ENCODE assay signal across 8 mouse cellular contexts in the genomic region with DNA sequence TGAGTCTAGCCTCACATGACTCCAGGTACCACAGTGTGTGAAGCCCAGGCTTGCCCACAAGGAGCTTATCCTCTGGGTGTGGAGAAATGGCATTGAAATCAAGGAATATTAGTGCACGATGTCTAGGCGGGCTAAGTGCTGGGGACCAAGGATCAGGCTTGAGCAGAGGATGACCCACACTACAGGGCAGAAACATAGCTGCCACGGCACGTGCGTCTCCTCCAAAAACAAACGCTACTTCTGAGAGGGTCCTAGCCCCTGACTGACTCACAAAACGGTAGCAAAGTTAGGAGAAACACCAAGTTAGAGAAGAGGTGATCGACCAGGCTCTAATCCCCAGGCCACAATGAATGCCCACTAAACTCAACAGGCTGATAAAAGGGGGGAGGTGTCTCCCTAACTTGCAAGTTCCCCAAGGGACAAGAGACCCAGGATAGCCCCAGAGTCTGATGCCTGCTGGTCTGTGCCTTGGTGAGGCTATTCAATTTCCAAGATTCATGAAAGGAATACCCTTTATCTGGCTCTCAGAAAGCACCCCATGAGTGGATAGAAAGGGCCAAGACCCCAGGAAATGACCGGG. TPM values are rescaled to one million over a fixed set of nuclear protein-coding genes. Genes with fewer than 3 reads are reported as not detected.
DNase-seq lines count a peak whose midpoint lies in the region; ATAC-seq and TF ChIP-seq lines count a peak whose summit lies in the region.

No protein-coding gene starts in this region.

- peak overlapping the region; percentile 73 for H3K4me2 ChIP-seq in limb, embryonic 15.5 days
- peak overlapping the region; percentile 83 for H3K4me2 ChIP-seq in stomach, embryonic 16.5 days (ENCODE audit: low read depth, low read length)

- 53% methylated on average over 9 of the region's 9 CpGs for WGBS in cerebellum, adult 2 months
- 30% methylated on average over 9 of the region's 9 CpGs for WGBS in limb, embryonic 15.5 days
- WGBS in stomach, embryonic 16.5 days = 28% methylated on average over 9 of the region's 9 CpGs

- no peak for TF ChIP-seq POLR2A in cerebellum, adult 2 months (IDR thresholded peaks at IDR 0.05; ENCODE audit: borderline replicate concordance, insufficient read depth, low read length)

- peaks cover 4% of the 10 kb centered on the region for H3K9me3 ChIP-seq in megakaryocyte, embryonic 14.5 days
- H3K9me3 ChIP-seq in limb, embryonic 15.5 days = no peaks in the 10 kb centered on the region
- no peaks in the 10 kb centered on the region for H3K9me3 ChIP-seq in stomach, embryonic 16.5 days (replicated peaks; ENCODE audit: control insufficient read depth, low read length)

- H3K27me3 ChIP-seq in cerebellum, adult 2 months (ENCODE audit: control insufficient read depth, insufficient read depth, low read length) = no peaks in the 10 kb centered on the region
- peaks cover 30% of the 10 kb centered on the region for H3K27me3 ChIP-seq in megakaryocyte, embryonic 14.5 days (replicated peaks)
- H3K27me3 ChIP-seq in limb, embryonic 15.5 days = no peaks in the 10 kb centered on the region
- H3K27me3 ChIP-seq in stomach, embryonic 16.5 days (ENCODE audit: control insufficient read depth, insufficient read depth, low read length) = no peaks in the 10 kb centered on the region

- peak overlapping the region; percentile 68 for H3K4me3 ChIP-seq in cerebellum, adult 2 months (replicated peaks; ENCODE audit: insufficient read depth, low read depth, low read length)
- H3K4me3 ChIP-seq in megakaryocyte, embryonic 14.5 days (replicated peaks) = peak overlapping the region; percentile 91
- peak overlapping the region; percentile 66 for H3K4me3 ChIP-seq in limb, embryonic 15.5 days
- peak overlapping the region; percentile 76 for H3K4me3 ChIP-seq in stomach, embryonic 16.5 days (replicated peaks; ENCODE audit: low read length)

- DNase-seq in cerebellum, adult 2 months = no peak
- no peak for DNase-seq in cerebellum, postnatal 36 days
- DNase-seq in right cerebral cortex, postnatal 25 days = no peak
- no peak for DNase-seq in layer of hippocampus, adult 8-10 months (ENCODE audit: low spot score in 2 of 2)

- no peak overlapping the region for H3K27ac ChIP-seq in cerebellum, adult 2 months (ENCODE audit: insufficient read depth, low read length)
- 0 out of 2 replicates have a peak overlapping the region, but pooled peaks have one; percentile 84 for H3K27ac ChIP-seq in limb, embryonic 15.5 days
- peak overlapping the region; percentile 72 for H3K27ac ChIP-seq in stomach, embryonic 16.5 days (ENCODE audit: low read length)

- no peak for ATAC-seq in megakaryocyte, adult 5-6 weeks (ENCODE audit: poor library complexity, severe bottlenecking)
- ATAC-seq in limb, embryonic 15.5 days (ENCODE audit: insufficient number of reproducible peaks, low FRiP score, low TSS enrichment, low read depth) = no peak
- no peak for ATAC-seq in stomach, embryonic 16.5 days (ENCODE audit: insufficient read depth, low FRiP score)

- H3K36me3 ChIP-seq in megakaryocyte, embryonic 14.5 days (replicated peaks; ENCODE audit: low read length) = peaks cover 4% of the 10 kb centered on the region
- H3K36me3 ChIP-seq in limb, embryonic 15.5 days = peaks cover 11% of the 10 kb centered on the region
- peaks cover 4% of the 10 kb centered on the region; the same call in 1 of the 2 replicates for H3K36me3 ChIP-seq in stomach, embryonic 16.5 days (ENCODE audit: control insufficient read depth, insufficient read depth, low read length)

- H3K9ac ChIP-seq in limb, embryonic 15.5 days = peak overlapping the region; percentile 74; the same call in 1 of the 2 replicates
- H3K9ac ChIP-seq in stomach, embryonic 16.5 days (ENCODE audit: low read length) = peak overlapping the region; percentile 90

- no peaks in the 10 kb centered on the region for H3K4me1 ChIP-seq in cerebellum, adult 2 months (ENCODE audit: control insufficient read depth, insufficient read depth, low read length)
- H3K4me1 ChIP-seq in megakaryocyte, embryonic 14.5 days = peaks cover 33% of the 10 kb centered on the region
- H3K4me1 ChIP-seq in limb, embryonic 15.5 days = peaks cover 17% of the 10 kb centered on the region
- peaks cover 7% of the 10 kb centered on the region; the same call in 1 of the 2 replicates for H3K4me1 ChIP-seq in stomach, embryonic 16.5 days (ENCODE audit: control insufficient read depth, insufficient read depth, low read length)

- TF ChIP-seq CTCF in cerebellum, adult 2 months (IDR thresholded peaks at IDR 0.05; ENCODE audit: borderline replicate concordance, insufficient read depth, low read depth, low read length) = no peak

RNA-seq across cellular contexts. Expression of a gene that starts 0.8 kb away (rescaled TPM):
- 6.2 and 6.7 TPM in 2 replicates for polyA plus RNA-seq in cerebellum, adult 2 months (2012; rRNA removed)
- polyA plus RNA-seq in megakaryocyte, embryonic 14.5 days (2012; ENCODE audit: insufficient read depth, low replicate concordance) = 28.9 and 32.8 TPM in 2 replicates
- 2.3 and 3.5 TPM in 2 replicates for total RNA-seq in megakaryocyte, adult 5-6 weeks (2015)
- 4.2 and 8.2 TPM in 2 replicates for total RNA-seq in megakaryocyte, adult 5-6 weeks (2017)
- polyA plus RNA-seq in limb, embryonic 15.5 days (2015; fragmentation: Nextera tagmentation; extraction: Ambion mirVana) = 92.6 and 95.8 TPM in 2 replicates
- 67.7 and 74.7 TPM in 2 replicates for polyA plus RNA-seq in stomach, embryonic 16.5 days (2015; fragmentation: Nextera tagmentation; extraction: Ambion mirVana)
- 1 to 10 TPM; 5.1 to 6.3 (median 5.4) TPM for total RNA-seq in layer of hippocampus, adult 8-10 months (2022)

RNA-seq across cellular contexts. Expression of a gene that starts 4.5 kb away (rescaled TPM):
- polyA plus RNA-seq in cerebellum, adult 2 months (2012; rRNA removed) = 39.5 and 41.3 TPM in 2 replicates
- polyA plus RNA-seq in megakaryocyte, embryonic 14.5 days (2012; ENCODE audit: insufficient read depth, low replicate concordance) = 0.35 and 1.5 TPM in 2 replicates
- 4.8 and 5.0 TPM in 2 replicates for total RNA-seq in megakaryocyte, adult 5-6 weeks (2015)
- 11.9 and 13.3 TPM in 2 replicates for total RNA-seq in megakaryocyte, adult 5-6 weeks (2017)
- polyA plus RNA-seq in limb, embryonic 15.5 days (2015; fragmentation: Nextera tagmentation; extraction: Ambion mirVana) = 39.8 and 40.9 TPM in 2 replicates
- 47.1 and 56.6 TPM in 2 replicates for polyA plus RNA-seq in stomach, embryonic 16.5 days (2015; fragmentation: Nextera tagmentation; extraction: Ambion mirVana)
- total RNA-seq in layer of hippocampus, adult 8-10 months (2022) = 10 to 100 TPM; 27.6 to 31.2 (median 29.7) TPM

RNA-seq across cellular contexts. Expression of a gene that starts 18.5 kb away (rescaled TPM):
- polyA plus RNA-seq in cerebellum, adult 2 months (2012; rRNA removed) = 41.0 and 48.2 TPM in 2 replicates
- polyA plus RNA-seq in megakaryocyte, embryonic 14.5 days (2012; ENCODE audit: insufficient read depth, low replicate concordance) = 3.3 and 4.1 TPM in 2 replicates
- 13.1 and 20.1 TPM in 2 replicates for total RNA-seq in megakaryocyte, adult 5-6 weeks (2015)
- 11.6 and 14.8 TPM in 2 replicates for total RNA-seq in megakaryocyte, adult 5-6 weeks (2017)
- polyA plus RNA-seq in limb, embryonic 15.5 days (2015; fragmentation: Nextera tagmentation; extraction: Ambion mirVana) = 2.0 and 2.7 TPM in 2 replicates
- polyA plus RNA-seq in stomach, embryonic 16.5 days (2015; fragmentation: Nextera tagmentation; extraction: Ambion mirVana) = 5.7 and 6.9 TPM in 2 replicates
- total RNA-seq in layer of hippocampus, adult 8-10 months (2022) = 10 to 100 TPM; 13.8 to 16.2 (median 15.5) TPM

RNA-seq across cellular contexts. Expression of a gene that starts 25.3 kb away (rescaled TPM):
- 81.8 and 82.9 TPM in 2 replicates for polyA plus RNA-seq in cerebellum, adult 2 months (2012; rRNA removed)
- 2.7 and 4.0 TPM in 2 replicates for polyA plus RNA-seq in megakaryocyte, embryonic 14.5 days (2012; ENCODE audit: insufficient read depth, low replicate concordance)
- total RNA-seq in megakaryocyte, adult 5-6 weeks (2015) = 0.71 and 1.3 TPM in 2 replicates
- 0.70 and 2.5 TPM in 2 replicates for total RNA-seq in megakaryocyte, adult 5-6 weeks (2017)
- polyA plus RNA-seq in limb, embryonic 15.5 days (2015; fragmentation: Nextera tagmentation; extraction: Ambion mirVana) = 13.1 and 16.8 TPM in 2 replicates
- polyA plus RNA-seq in stomach, embryonic 16.5 days (2015; fragmentation: Nextera tagmentation; extraction: Ambion mirVana) = 6.0 and 6.9 TPM in 2 replicates
- total RNA-seq in layer of hippocampus, adult 8-10 months (2022) = 100 to 1,000 TPM in 3 of 4 experiments, 10 to 100 TPM in 1; 96.5 to 113 (median 102) TPM

RNA-seq across cellular contexts. Expression of a gene that starts 28.7 kb away (rescaled TPM):
- polyA plus RNA-seq in cerebellum, adult 2 months (2012; rRNA removed) = 114 and 118 TPM in 2 replicates
- polyA plus RNA-seq in megakaryocyte, embryonic 14.5 days (2012; ENCODE audit: insufficient read depth, low replicate concordance) = 104 and 138 TPM in 2 replicates
- total RNA-seq in megakaryocyte, adult 5-6 weeks (2015) = 74.1 and 78.0 TPM in 2 replicates
- 35.1 and 35.4 TPM in 2 replicates for total RNA-seq in megakaryocyte, adult 5-6 weeks (2017)
- 178 and 185 TPM in 2 replicates for polyA plus RNA-seq in limb, embryonic 15.5 days (2015; fragmentation: Nextera tagmentation; extraction: Ambion mirVana)
- 184 and 201 TPM in 2 replicates for polyA plus RNA-seq in stomach, embryonic 16.5 days (2015; fragmentation: Nextera tagmentation; extraction: Ambion mirVana)
- total RNA-seq in layer of hippocampus, adult 8-10 months (2022) = 10 to 100 TPM; 58.1 to 71.4 (median 62.0) TPM

Comparison
In these comparisons a context has a peak if more than half of its experiments do, and no peak if none do; other contexts are left out.
1. RNA of a gene that starts 4.5 kb away (polyA plus RNA-seq): 47.1 to 56.6 TPM in stomach, embryonic 16.5 days, 39.8 to 40.9 TPM in limb, embryonic 15.5 days and 39.5 to 41.3 TPM in cerebellum, adult 2 months; 0.35 to 1.5 TPM in megakaryocyte, embryonic 14.5 days; every median in the first group is over 10 times any median in the second.
2. Peak in every context shown above with its lines, with median percentiles within 50 percentile points of each other: H3K4me3 ChIP-seq.